ENCODE assay signal across 10 mouse cellular contexts in genomic region chr12:112290299-112290698, GRCm38 (mm10).
DNase-seq lines count a peak whose midpoint lies in the region; ATAC-seq lines count a peak whose summit lies in the region.
"Had no signal": no experiment of that assay in that cellular context is flagged by ENCODE, and none has a peak within 500 bp of the region (broad histone marks: within the 10 kb centered on the region; RNA-seq: fewer than 3 reads in every experiment).

No protein-coding gene starts in this region.

- no peaks in the 10 kb centered on the region for H3K27me3 ChIP-seq in forebrain, embryonic 14.5 days (replicated peaks; ENCODE audit: control insufficient read depth, insufficient read depth, low read length)

- DNase-seq in cerebellum, adult 11 months, result peak; percentile 8
- peak; percentile 17 for DNase-seq in NIH3T3 (ENCODE audit: low read depth)
- peak; percentile 79 for DNase-seq in forebrain, embryonic 14.5 days (ENCODE audit: low spot score)
- peak; percentile 22 for DNase-seq in left cerebral cortex, adult 11 months (ENCODE audit: low spot score)
- DNase-seq in embryo, embryonic 9.5 days (ENCODE audit: extremely low spot score), result no peak
- DNase-seq in ovary, postnatal 10 days (ENCODE audit: low spot score), result no peak
- DNase-seq in adrenal gland, adult 18-20 months (ENCODE audit: low spot score in 2 of 2), result no peak
- DNase-seq: embryo, embryonic 11 days had no signal

- no peak overlapping the region for H3K4me2 ChIP-seq in forebrain, embryonic 14.5 days (ENCODE audit: low read length)

- 68% methylated on average over 9 of the region's 9 CpGs for WGBS in forebrain, embryonic 14.5 days

- ATAC-seq in cerebellum, adult (ENCODE audit: insufficient number of reproducible peaks, low FRiP score, low TSS enrichment), result no peak
- ATAC-seq in forebrain, embryonic 14.5 days, result peak; percentile 24; the same call in 1 of the 2 replicates

- H3K4me1 ChIP-seq in forebrain, embryonic 14.5 days (ENCODE audit: control insufficient read depth, insufficient read depth, low read length), result peaks cover 13% of the 10 kb centered on the region

- H3K27ac ChIP-seq in forebrain, embryonic 14.5 days (ENCODE audit: low read depth, low read length), result peak overlapping the region; percentile 55; the same call in 1 of the 2 replicates
- H3K27ac ChIP-seq: liver, embryonic 14.5 days had no signal

- no peaks in the 10 kb centered on the region for H3K9me3 ChIP-seq in forebrain, embryonic 14.5 days (replicated peaks; ENCODE audit: control insufficient read depth, low read length)

- no peak overlapping the region for H3K4me3 ChIP-seq in forebrain, embryonic 14.5 days (ENCODE audit: low read depth, low read length)

- no peak overlapping the region for H3K9ac ChIP-seq in forebrain, embryonic 14.5 days (ENCODE audit: low read length)
- H3K9ac ChIP-seq: liver, embryonic 14.5 days had no signal

- H3K36me3 ChIP-seq in forebrain, embryonic 14.5 days (ENCODE audit: control insufficient read depth, insufficient read depth, low read length), result no peaks in the 10 kb centered on the region

Comparison
In these comparisons a context has a peak if more than half of its experiments do, and no peak if none do; other contexts are left out.
1. DNase-seq: peak in cerebellum, adult 11 months (single experiment), NIH3T3 (single experiment), forebrain, embryonic 14.5 days (single experiment) and left cerebral cortex, adult 11 months (single experiment); none in embryo, embryonic 9.5 days (single experiment), ovary, postnatal 10 days (single experiment) and adrenal gland, adult 18-20 months (0 of 2).